Mouse (Mus musculus) cerebellum, postnatal 10 days (tissue): ENCODE data around the gene Bend3.
"Not testable (repeated sequence)": the region's sequence is repeated elsewhere in the genome, so short reads cannot be mapped to it uniquely, and the experiment has no call there.

Experiments used
- DNase-seq, 2 experiments: peaks; one replicate each; pipeline ENCODE4 v3.0.0; 2021; ENCODE audit warnings: mixed read lengths in 2 of 2

Gene Bend3

GRCm38 (mm10) chr10:43481179-43481578 is 2.5 kb downstream of the Bend3 start:
- no peak for DNase-seq

DNA sequence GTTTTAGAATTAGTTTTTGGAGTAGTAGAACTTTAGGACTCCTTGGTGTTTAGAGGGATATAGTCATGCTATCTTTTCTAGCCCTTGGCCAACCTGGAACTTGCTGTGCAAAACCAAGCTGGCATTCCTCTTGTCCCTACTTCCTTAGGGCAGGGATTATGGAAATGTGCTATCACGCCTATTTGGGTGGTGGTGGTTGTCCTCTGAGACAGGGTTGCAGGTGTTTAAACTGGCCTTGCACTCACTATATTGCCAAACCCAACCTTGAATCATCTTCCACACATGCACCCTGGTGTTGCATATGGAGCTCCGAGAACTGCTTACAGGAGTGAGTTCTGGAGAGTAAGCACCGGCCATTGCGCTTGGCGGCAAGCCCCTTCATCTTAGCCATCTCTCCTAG is 3.4 kb downstream of the Bend3 start:
- no peak for DNase-seq

GRCm38 (mm10) chr10:43483426-43483995 is 4.9 kb downstream of the Bend3 start:
- DNase-seq = peak in 1 of 2 experiments; percentile 57

DNA sequence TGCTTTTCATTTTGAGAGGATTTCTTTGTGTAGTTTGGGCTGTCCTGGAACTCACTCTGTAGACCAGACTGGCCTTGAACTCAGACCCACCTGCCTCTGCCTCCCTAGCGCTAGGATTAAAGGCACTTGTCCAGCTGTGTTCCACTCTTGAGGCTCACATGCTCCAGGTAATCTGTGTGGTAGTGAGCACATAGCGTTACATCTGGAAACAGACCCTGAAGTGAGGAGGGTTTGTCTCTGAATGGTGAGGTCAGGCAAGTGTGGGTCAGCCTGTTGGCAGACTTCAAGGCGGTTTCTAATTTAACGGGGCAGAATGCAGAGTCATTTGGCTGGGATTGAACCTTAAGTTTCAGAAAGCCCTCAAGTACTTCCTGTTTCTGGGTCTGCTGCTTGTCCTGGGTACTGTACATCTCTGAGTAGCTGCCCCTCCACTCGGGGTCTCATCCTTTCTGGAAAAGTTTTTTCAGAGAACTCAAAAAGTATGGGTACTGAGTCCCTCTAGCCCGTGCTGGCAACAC is 7.2 kb downstream of the Bend3 start:
- no peak for DNase-seq

GRCm38 (mm10) chr10:43487441-43488010 is 8.9 kb downstream of the Bend3 start:
- no peak for DNase-seq

DNA sequence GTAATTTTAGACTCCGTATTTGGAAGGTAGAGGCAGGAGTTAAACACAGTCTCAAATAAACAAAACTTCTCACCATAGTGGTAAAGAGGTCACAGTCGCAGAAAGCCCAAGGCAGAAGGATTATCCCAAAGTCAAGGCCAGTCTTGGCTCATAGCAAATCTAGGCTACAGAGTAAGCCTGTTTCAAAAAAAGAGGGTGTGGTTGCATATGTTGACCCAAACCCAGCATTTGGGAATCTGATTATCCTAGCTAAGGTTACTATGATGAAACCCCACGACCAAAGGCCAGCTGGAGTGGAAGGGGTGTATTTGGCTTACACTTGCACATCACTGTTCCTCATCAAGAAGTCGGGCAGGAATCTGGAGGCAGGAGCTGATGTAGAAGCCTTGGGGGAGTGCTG is 9.6 kb downstream of the Bend3 start:
- DNase-seq = no peak

- DNase-seq = no peak
These were observed 10.5 kb downstream of the Bend3 start for GRCm38 (mm10) chr10:43489139-43489538.

DNA sequence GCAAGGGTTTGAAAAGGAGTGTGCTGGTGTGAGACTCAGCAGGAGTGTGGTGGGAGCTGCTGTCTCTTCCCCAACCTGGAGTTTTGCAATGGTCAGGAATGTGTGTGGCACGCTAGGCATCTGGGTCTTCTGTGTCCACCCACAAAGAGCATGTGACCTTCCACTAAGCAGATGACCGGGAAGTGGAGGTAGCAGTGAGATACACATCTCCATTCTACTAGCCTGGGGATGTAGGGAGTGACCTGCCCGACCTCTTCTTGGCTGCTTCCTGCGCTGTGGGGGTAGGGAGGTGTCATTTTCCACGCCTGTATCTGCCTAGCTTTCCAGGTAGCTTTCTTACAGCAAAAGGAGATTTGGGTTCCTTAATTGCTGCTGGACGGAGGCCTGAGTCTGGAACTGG is 10.9 kb downstream of the Bend3 start:
- no peak for DNase-seq

DNA sequence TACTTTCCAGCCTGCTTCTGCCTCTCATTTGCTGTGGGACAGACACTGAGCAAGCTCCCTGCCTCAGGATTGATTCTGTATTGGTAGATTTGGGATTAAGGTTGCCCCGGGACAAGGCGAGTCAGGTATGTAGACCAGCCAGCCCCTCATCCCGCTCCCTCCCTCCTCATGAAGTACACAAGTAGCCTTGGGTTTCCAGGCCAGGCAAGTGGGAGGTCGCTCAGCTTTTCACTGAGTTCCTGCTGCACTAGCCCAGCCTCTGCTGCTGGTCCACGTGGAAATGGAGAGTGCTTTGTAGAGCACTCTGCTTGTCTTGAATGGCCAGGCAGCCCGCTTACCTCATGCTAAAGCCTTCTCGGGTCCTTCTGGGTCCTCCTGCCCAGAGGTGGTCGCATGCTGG is 11.4 kb downstream of the Bend3 start:
- no peak for DNase-seq

DNA sequence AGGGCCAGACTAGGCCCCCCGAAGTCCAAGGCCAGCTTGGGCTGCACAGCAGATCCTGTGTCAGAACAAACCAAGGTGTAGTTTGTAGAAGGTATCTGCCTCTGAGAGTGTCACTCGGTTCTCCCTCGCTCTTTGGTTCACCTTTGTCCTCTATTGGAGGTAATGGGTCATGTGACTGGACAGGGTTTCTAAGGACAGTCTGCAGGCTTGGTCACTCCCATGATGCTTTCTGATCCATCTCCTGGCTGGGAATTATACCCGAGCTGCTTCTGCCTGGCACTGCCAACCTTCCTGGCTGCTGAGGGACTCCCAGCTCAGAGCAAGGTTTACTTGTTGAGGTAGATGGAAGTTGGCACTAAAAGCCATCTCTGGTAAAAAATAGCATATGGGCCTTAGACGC is 12.2 kb downstream of the Bend3 start:
- peak; percentile 61 to 63 for DNase-seq

DNA sequence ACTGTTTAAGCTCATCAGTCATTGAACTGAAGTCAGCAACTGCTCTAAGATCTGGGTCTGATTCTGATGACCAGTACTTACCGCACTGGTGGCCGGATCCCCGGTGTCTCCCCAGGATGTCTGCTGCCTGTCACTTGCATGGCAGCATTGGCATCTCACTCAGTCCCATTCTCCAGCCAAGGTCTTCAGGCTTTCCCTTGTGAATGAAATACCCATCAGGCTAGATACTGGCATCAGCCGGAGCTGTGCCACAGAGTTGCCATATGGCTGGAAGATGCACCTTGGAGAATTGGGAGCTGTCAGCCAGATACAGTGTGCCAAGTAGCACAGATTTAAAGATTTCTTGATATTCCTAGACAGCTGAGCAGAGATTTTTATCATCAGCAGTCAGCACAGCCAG is 24.0 kb downstream of the Bend3 start:
- DNase-seq = peak; percentile 70 to 77

DNA sequence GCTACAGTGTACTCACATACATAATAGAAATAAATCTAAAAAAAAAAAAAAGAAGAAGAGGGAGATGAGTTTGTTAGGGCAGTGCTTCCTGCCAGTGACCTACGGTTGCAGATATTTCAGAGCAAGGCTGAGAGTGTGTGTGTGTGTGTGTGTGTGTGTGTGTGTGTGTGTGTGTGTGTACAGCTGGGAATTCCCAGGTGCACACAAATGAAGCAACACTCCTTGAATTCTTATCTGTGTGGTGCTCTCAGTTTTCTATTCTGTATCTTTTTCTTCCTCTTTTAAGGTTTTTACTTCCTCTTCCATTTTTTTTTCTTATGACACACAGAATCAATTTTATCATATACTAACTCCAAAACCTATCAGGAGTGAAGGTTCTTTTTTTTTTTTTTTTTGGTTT is 25.7 kb downstream of the Bend3 start:
- no peak for DNase-seq

DNA sequence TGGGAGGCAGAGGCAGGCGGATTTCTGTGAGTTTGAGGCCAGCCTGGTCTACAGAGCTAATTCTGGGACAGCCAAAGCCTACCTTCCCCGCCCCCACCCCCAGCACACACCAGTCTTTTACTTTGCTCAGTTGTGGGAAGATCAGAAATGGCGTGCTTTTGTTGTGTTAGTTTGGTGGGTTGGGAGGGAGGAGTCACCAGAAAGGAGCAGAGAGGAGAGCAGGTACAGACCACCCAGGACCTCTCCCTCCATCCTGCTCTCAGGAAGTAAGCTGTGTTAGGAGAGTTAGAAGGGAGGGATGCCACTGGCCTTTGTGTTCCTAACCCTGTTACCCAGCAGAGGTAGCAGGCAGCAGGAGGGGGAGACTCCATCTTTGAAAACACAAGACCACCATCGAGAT is 28.4 kb downstream of the Bend3 start:
- no peak for DNase-seq

DNA sequence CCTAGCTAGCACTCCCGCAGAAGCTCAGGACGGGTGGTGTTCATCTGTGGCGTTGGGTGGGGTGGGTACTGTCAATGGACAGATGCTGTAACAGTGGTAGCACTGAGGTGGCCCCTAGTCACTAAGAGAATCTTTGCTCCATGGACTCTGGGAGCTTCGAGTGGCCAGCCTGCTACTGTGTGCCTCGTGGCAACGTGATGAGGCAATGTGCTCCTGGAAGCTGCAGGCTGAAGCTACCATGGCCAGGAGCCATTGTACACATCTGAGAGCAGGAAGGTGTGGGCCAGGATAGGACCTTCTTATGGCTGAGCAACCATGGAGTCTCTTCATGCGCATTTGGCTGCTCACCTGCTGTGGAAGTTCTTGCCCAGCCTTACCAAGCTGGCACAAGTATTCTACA is 30.6 kb downstream of the Bend3 start:
- no peak for DNase-seq

GRCm38 (mm10) chr10:43512976-43513375 is 34.3 kb downstream of the Bend3 start:
- DNase-seq = no peak

DNA sequence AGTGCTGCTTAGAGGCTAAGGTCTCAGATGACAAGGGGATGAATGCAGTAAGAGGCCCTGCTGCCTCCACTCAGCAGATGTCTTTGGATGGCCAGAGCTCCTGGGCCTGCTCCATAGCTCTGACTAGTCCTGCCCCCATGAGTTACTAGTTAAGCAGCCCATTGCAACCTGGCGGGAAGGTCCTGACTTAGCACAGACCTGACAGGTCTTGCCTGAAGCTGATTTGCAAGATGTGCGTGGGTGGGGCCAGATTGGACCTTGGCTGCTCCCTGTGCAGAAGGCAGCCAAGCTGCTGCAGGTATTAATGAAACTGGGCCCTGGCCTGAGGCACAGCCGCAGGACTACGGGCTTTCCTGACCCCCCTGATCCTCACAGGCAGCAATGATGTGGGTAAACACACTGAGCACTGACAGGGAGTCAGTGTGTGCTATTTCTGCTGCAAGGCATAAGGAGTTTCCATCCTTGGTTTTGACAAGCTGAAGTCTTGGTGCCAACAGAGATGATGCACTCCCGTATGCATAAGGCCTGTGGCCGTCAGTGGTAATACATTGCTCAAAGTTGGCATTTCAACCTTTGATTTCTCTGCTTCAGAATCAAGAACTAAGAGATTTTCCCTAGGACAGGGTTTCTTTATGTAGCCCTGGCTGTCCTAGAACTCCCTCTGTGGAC is 38.5 kb downstream of the Bend3 start:
- DNase-seq = peak in 1 of 2 experiments; percentile 24

GRCm38 (mm10) chr10:43517836-43518235 is 39.2 kb downstream of the Bend3 start:
- DNase-seq = peak; percentile 63 to 68

GRCm38 (mm10) chr10:43518368-43518767 is 39.7 kb downstream of the Bend3 start:
- no peak for DNase-seq

DNA sequence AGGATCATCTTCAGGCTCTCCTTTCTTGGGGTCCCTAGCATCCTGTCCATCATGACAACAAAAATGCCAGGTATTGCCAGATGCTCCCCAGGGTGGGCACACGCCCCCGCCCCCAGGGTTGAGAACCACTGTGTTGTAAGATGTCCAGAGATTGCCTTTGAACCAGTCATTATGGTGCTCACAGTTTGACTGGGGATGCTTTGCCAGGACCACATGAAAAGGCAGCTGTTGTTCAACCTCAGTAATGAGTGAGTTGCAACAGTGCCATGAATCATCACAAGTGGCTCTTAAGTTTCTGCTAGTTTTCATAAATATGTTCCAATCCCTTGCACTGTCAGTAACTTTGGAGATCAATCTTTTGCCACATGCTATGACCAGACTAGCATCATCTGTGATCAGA is 41.3 kb downstream of the Bend3 start:
- no peak for DNase-seq

DNA sequence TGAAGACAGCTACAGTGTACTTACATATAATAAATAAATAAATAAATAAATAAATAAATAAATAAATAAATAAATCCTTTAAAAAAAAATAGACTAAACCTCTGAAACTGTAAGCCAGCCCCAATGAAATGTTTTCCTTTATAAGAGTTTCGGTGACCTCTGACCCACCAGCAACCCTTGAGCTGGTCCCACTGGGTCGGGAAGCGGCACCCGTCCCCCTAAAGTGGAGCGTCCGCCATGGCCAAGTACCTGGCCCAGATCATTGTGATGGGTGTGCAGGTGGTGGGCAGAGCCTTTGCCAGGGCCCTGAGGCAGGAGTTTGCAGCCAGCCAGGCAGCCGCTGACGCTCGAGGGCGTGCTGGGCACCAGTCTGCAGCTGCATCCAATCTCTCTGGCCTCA is 45.3 kb downstream of the Bend3 start, which contains the start of gene Gm9803:
Gm9803 (plus strand) TSS at position 154 of the 400 bp plus-strand sequence.
- DNase-seq = not testable (repeated sequence)

- DNase-seq = peak; percentile 26 to 44
These were observed 48.9 kb downstream of the Bend3 start for GRCm38 (mm10) chr10:43527283-43528269.

GRCm38 (mm10) chr10:43534382-43534781 is 55.8 kb downstream of the Bend3 start:
- DNase-seq = no peak

DNA sequence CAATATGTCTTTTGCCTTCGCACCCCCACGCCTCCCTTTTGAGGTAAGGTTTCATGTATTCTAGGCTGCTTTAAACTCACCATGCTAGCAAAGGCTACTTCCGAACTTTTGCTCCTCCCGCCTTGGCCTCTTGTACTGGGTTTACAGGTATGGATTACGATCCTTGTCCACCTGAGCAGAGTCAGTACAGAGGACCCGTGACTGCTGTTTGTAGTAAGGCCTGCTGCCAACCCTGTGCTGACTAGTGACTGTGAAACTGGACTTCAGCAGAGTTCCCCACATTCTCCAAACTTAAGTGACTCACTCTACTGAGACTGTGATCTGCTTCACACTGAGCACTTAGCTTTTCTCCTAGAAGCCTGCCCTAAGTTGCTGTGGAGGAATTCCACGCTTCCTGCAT is 59.0 kb downstream of the Bend3 start:
- DNase-seq = no peak
